Mouse (Mus musculus): Measurements from ENCODE around the gene Aldh1l1. TPM values are rescaled to one million over a fixed set of nuclear protein-coding genes. Genes with fewer than 3 reads are reported as not detected.
A peak's percentile ranks its signal among the peaks of the same experiment; 100 is the strongest.

Gene Aldh1l1
- 10 to 100 TPM; 40.9 to 41.3 TPM for total RNA-seq (2021)

GRCm38 (mm10) chr6:90486176-90486921 lies at the start of gene Aldh1l1:
Gene Aldh1l1 (plus strand): TSS chr6:90486427.
- no peak for DNase-seq

DNA sequence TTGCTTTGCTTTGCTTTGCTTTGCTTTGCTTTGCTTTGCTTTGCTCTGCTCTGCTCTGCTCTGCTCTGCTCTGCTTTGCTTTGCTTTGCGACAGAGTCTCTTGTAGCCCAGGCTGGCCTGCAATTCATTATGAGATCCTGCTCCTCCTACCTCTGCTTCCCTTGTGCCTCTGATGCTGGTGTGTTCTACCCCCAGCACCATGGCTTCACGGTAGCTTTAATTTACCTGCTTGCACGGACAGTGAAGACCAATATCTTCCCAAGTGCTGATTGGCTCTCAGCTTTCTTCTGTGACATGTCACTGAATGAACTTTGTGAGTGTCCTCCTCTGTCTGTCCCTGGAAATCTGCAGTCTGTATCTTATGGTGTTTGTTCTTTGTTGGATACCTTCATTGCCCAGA lies 49.2 kb upstream of the Aldh1l1 start:
- DNase-seq: no peak

- no peak for DNase-seq
Measured at GRCm38 (mm10) chr6:90446883-90447282, 39.3 kb upstream of the Aldh1l1 start.

DNA sequence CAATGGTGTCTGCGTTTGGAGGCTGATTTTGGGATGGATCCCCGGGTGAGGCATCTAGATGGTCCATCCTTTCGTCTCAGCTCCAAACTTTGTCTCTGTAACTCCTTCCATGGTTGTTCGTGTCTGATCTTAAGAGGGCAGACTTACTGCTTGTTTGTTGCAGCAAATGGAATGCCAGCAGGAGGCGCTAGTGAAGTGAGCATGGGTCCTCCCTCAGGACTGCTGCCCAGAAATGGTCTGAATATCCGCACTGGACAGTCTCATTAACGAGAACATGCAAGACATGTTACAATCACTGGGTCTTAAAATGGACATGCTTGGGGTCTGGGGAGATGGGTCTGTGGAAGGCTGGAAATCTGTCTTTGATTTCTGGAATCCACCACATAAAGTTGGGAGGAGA lies 36.0 kb upstream of the Aldh1l1 start:
- DNase-seq: peak; percentile 74 to 77

DNA sequence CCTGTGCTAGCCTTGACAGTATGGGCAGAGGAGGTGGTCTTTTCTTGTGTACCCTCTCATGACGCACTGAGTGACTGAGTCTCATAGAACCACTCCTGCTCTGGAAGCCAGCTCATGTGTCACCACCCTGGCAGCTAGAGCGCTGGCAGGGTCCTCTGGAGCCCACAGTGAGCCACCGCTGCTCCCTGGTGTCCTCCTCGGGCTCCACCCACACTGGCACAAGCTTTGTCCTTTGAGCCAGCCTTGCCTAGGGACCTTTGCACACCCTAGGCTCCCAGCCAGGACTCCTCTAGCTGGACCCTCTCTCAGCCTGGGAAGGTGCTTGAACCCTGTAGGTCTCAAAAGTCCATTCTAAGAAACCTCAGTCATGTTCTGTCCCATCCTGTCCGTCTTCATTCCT lies 35.5 kb upstream of the Aldh1l1 start:
- peak in 1 of 2 experiments; percentile 48 for DNase-seq

DNA sequence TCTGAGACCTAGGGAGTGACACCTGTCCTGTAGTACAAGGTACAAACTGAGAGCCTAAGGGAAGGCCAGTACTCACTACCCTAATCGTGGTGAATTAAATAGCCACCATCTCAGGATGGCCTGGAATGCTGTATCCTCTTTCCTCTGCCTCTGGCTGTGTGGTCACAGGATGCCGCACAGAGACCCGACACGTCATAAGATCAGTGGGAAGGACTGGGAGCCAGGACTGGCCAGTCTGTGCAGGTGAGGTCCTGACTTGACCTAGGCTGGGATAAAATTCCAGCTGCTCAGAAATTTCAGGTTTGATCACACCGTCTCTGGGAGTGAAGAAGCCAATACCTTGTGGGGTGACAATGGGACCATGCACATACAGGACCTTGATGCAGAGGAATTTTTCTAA lies 34.7 kb upstream of the Aldh1l1 start:
- DNase-seq: no peak

DNA sequence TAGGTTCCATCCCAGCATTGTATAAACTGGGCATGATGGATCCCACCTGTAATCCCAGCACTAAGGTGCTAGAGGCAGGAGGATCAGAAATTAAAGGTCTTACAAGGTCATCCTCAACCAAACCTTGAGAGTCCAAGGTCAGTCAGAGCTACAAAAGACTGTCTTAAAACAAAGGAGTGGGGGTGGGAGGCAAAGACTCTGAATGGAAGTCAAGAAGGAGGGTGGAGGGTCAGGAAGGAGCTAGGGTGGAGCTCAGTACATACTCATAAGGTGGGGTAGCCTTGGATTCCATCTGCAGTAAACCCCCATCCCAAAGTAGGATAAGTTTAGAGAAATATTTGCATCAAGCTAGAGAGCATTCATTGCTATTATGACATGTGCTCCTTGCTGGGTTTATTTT lies 33.6 kb upstream of the Aldh1l1 start:
- DNase-seq: no peak

DNA sequence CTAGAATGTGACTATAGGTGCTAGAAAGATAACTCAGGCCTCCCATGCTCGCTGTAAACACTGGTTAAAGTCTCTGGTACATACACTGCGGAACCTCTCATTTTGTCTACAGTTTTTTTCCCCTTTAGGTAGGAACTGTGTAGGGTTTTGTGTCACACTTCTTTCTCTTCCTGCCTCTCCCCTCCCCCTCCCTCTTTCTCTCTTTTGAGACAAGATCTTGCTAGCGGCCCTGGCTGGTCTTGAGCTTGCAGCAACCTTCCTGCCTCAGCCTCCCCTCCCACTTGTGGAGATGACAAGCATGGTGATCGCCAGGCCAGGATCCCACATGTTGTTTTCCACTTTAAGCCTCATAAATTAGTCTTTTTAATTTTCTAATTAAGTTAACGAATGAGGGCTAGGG lies 32.5 kb upstream of the Aldh1l1 start:
- DNase-seq: no peak

- no peak for DNase-seq
Measured at GRCm38 (mm10) chr6:90457421-90457820, 28.8 kb upstream of the Aldh1l1 start.

GRCm38 (mm10) chr6:90461181-90461580 lies 25.0 kb upstream of the Aldh1l1 start:
- DNase-seq: no peak

GRCm38 (mm10) chr6:90461771-90462170 lies 24.5 kb upstream of the Aldh1l1 start:
- DNase-seq: no peak

DNA sequence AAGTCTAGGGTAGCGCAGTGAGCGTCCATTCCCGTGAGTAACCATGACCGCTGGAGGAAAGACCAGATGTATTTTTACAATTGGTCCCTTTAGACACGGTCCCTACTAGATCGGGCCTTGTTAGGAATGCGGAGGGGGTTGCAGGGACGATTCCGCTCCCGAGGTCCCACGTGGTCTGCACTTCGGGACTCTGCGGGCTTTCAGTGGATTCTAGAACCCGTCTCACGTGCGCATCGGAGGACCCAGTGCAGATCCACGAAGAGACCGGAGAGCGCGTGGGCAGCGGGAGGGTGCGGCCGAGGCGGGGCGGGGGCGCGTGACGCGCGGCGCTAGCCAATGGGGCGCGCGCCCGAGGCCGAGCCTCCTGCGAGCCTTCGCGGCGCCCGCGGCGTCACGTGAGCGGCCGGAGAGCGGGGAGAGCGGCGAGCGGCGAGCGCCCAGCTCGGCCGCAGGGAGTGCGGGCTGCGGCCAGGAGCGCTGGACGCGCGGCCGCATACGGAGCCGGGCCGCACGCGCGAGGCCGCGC lies 24.0 kb upstream of the Aldh1l1 start, which contains the start of gene Klf15:
Gene Klf15, plus strand, starts transcription at position 396 of the 526 bp plus-strand sequence.
- peak; percentile 87 to 88 for DNase-seq

GRCm38 (mm10) chr6:90462841-90463227 lies 23.4 kb upstream of the Aldh1l1 start:
- no peak for DNase-seq

GRCm38 (mm10) chr6:90463228-90463862 lies 22.9 kb upstream of the Aldh1l1 start:
- peak; percentile 87 to 91 for DNase-seq

DNA sequence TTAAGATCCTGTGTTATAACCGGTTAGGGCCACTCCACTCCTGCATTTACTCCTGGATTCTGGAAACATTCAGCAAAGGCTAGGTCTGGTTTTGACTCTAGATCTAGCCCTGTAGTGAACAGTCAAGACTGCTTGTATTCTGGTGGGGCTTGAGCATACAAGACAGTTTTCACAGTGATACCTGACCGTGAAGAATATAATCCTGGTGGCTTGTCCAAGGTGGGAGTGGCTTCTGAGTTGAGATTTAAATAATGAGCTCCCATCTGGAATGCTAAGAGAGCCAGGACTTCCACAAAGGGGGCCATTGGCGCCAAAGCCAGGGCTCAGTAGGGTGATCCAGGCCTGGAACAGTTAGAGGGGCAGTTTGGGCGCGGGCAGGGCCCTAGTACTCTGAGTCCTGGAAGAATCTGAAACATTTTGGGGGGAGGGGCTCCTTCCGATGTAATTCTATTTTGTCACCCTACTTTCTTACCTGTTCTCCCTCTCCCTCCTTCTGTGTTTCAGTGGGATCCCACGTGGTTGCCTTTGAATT lies 22.3 kb upstream of the Aldh1l1 start:
- DNase-seq: no peak

- no peak for DNase-seq
Measured at GRCm38 (mm10) chr6:90465028-90465640, 21.1 kb upstream of the Aldh1l1 start.

DNA sequence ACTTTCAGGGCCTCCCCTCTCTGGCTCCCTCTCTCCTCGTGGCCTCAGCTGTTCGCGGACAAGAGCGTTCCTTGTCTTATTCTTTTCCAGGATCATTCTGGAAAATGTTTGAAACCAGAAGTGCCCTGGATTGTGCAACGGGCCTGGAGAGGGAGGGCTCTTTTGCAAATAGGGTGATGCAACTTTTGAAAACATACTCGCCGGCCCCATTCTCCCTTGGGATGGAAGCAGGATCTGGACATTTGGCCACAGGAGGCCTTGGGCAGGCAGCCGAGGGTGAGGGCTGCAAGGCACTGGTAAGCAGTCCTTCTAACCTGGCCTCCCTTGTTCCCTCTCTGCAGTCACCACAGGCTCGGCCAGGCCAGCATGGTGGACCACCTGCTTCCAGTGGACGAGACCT lies 20.1 kb upstream of the Aldh1l1 start:
- DNase-seq: no peak

- DNase-seq: no peak
Measured at GRCm38 (mm10) chr6:90466847-90467410, 19.3 kb upstream of the Aldh1l1 start.

DNA sequence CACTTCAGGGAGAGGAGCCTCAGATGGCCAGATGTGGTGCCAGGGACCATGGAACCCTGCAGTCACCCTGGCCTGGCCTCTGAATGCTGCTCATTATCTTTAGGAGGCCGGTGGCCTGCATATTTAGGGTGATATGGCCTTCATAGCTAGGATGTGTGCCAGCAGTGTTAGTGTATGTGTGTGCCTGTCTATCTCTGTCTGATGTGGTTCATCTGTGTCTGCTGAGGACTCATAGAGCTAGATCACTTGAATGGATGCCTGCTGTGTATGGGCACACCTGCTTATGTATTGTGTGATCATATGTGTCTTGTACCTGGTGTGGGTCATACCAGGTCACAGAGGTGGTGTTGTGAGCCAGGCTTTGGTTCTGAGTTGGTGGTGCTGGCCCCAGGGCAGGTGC lies 18.0 kb upstream of the Aldh1l1 start:
- no peak for DNase-seq

- no peak for DNase-seq
Measured at GRCm38 (mm10) chr6:90469041-90469440, 17.2 kb upstream of the Aldh1l1 start.

DNA sequence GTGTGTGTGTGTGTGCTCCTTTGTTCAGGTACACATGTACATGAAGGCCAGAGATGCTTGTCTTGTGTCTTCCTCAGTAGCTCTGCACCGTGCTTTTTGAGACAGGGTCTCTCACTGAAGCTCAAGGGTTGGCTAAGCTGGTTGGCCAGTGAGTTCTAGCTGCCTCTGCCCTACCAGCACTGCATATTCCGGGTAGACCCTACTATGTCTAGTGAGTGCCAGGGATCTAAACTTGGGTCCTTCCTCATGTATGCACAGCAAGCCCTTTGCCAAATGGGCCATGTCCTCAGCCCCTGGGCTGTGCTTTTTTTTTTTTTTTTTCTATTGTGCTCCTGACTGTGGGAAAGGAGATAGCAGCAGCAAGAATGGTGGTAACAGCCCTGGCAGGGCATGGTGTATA lies 16.0 kb upstream of the Aldh1l1 start:
- no peak for DNase-seq

DNA sequence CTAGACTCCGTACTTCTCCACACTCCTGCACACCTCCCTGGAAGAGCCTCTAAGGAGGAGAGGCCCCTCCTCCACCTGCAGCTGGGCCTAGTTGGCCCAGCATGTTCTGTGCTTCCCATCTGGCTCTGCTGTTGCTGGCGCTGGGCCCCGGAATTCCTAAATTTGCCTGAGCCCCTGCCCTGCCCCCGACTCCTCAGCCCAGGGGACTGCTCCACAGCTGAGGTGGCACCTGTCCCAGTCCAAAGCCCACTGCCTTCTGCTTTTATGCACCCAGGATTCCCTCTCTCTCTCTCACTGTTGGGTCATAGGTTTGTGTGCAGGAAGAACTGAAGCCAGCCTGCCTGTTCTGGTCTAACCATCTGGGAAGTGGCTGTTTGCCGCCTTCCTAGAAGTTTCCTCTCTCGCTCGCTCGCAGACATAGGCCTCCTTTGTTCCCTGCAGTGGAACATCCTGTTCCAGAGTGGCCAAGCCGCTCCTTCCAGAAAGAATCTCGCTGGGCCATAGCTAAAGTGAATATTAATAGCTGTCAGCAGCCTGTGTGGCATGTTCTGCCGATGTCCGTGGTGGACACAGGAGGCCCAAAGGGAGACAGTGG lies 15.2 kb upstream of the Aldh1l1 start:
- DNase-seq: peak; percentile 74 to 76

Data from layer of hippocampus, postnatal 36 days (tissue).